In genomic region chr16:14501649-14502360, GRCm38 (mm10) we compare ENCODE assay signal across 30 mouse cellular contexts.
DNase-seq lines count a peak whose midpoint lies in the region; ATAC-seq and TF ChIP-seq lines count a peak whose summit lies in the region.
"Had no signal": no experiment of that assay in that cellular context is flagged by ENCODE, and none has a peak within 500 bp of the region (broad histone marks: within the 10 kb centered on the region; RNA-seq: fewer than 3 reads in every experiment).

No protein-coding gene starts in this region.

- H3K9ac ChIP-seq in forebrain, postnatal 0 days, result no peak overlapping the region
- H3K9ac ChIP-seq in hindbrain, postnatal 0 days (replicated peaks; ENCODE audit: low read length), result no peak overlapping the region
- H3K9ac ChIP-seq in hindbrain, embryonic 12.5 days, result no peak overlapping the region
- H3K9ac ChIP-seq: embryonic facial prominence, embryonic 13.5 days; heart, embryonic 12.5 days; kidney, embryonic 15.5 days; liver, embryonic 14.5 days; midbrain, embryonic 12.5 days; neural tube, embryonic 12.5 days had no signal

- no peaks in the 10 kb centered on the region for H3K9me3 ChIP-seq in forebrain, postnatal 0 days (ENCODE audit: low read length)
- no peaks in the 10 kb centered on the region for H3K9me3 ChIP-seq in forebrain, embryonic 10.5 days
- no peaks in the 10 kb centered on the region for H3K9me3 ChIP-seq in hindbrain, postnatal 0 days (ENCODE audit: low read length)
- H3K9me3 ChIP-seq in hindbrain, embryonic 12.5 days (replicated peaks), result no peaks in the 10 kb centered on the region
- H3K9me3 ChIP-seq: embryonic facial prominence, embryonic 13.5 days; heart, embryonic 12.5 days; kidney, embryonic 15.5 days; midbrain, embryonic 12.5 days; neural tube, embryonic 12.5 days had no signal

- ATAC-seq in forebrain, postnatal 0 days, result peak; percentile 86
- ATAC-seq in hindbrain, postnatal 0 days, result peak; percentile 71
- no peak for ATAC-seq in hindbrain, embryonic 12.5 days (ENCODE audit: low FRiP score)
- ATAC-seq: CD4-positive, CD25-positive, alpha-beta regulatory T cell, adult 4 months had no signal

- TF ChIP-seq POLR2A in testis, adult 2 months (IDR thresholded peaks at IDR 0.05; ENCODE audit: control insufficient read depth, low read depth, low read length), result no peak

- H3K27ac ChIP-seq in forebrain, postnatal 0 days (ENCODE audit: low read depth, low read length), result no peak overlapping the region
- H3K27ac ChIP-seq in forebrain, embryonic 10.5 days, result no peak overlapping the region
- no peak overlapping the region for H3K27ac ChIP-seq in hindbrain, postnatal 0 days
- no peak overlapping the region for H3K27ac ChIP-seq in hindbrain, embryonic 12.5 days
- peak overlapping the region; percentile 22 for H3K27ac ChIP-seq in testis, adult 2 months (ENCODE audit: control insufficient read depth, insufficient read depth, low read depth, low read length)
- H3K27ac ChIP-seq: embryonic facial prominence, embryonic 13.5 days; kidney, embryonic 15.5 days; liver, embryonic 14.5 days; macrophage; midbrain, embryonic 12.5 days; neural tube, embryonic 12.5 days; stomach, postnatal 0 days had no signal

- H3K4me3 ChIP-seq in forebrain, postnatal 0 days (ENCODE audit: low read depth, low read length), result no peak overlapping the region
- no peak overlapping the region for H3K4me3 ChIP-seq in forebrain, embryonic 10.5 days
- no peak overlapping the region for H3K4me3 ChIP-seq in hindbrain, postnatal 0 days (ENCODE audit: low read length)
- H3K4me3 ChIP-seq in hindbrain, embryonic 12.5 days, result no peak overlapping the region
- peak overlapping the region; percentile 72 for H3K4me3 ChIP-seq in testis, adult 2 months (ENCODE audit: control insufficient read depth, low read depth, low read length)
- H3K4me3 ChIP-seq: embryonic facial prominence, embryonic 13.5 days; heart, embryonic 12.5 days; kidney, embryonic 15.5 days; midbrain, embryonic 12.5 days; myocyte; neural tube, embryonic 12.5 days had no signal

- H3K36me3 ChIP-seq in forebrain, postnatal 0 days (ENCODE audit: insufficient read depth), result no peaks in the 10 kb centered on the region
- H3K36me3 ChIP-seq in forebrain, embryonic 10.5 days (replicated peaks), result no peaks in the 10 kb centered on the region
- no peaks in the 10 kb centered on the region for H3K36me3 ChIP-seq in hindbrain, postnatal 0 days (ENCODE audit: insufficient read depth, low read length)
- no peaks in the 10 kb centered on the region for H3K36me3 ChIP-seq in hindbrain, embryonic 12.5 days
- H3K36me3 ChIP-seq in testis, adult 2 months (ENCODE audit: control insufficient read depth, insufficient read depth, low read length), result no peaks in the 10 kb centered on the region
- H3K36me3 ChIP-seq: embryonic facial prominence, embryonic 13.5 days; heart, embryonic 12.5 days; kidney, embryonic 15.5 days; midbrain, embryonic 12.5 days; neural tube, embryonic 12.5 days had no signal

- no peaks in the 10 kb centered on the region for H3K4me1 ChIP-seq in forebrain, postnatal 0 days (ENCODE audit: insufficient read depth)
- H3K4me1 ChIP-seq in forebrain, embryonic 10.5 days, result no peaks in the 10 kb centered on the region
- H3K4me1 ChIP-seq in hindbrain, postnatal 0 days (ENCODE audit: insufficient read depth, low read length), result no peaks in the 10 kb centered on the region
- H3K4me1 ChIP-seq in hindbrain, embryonic 12.5 days, result no peaks in the 10 kb centered on the region
- H3K4me1 ChIP-seq in testis, adult 2 months (ENCODE audit: control insufficient read depth, insufficient read depth, low read length), result peaks cover 3% of the 10 kb centered on the region
- H3K4me1 ChIP-seq: heart, embryonic 12.5 days; kidney, embryonic 15.5 days; midbrain, embryonic 12.5 days; neural tube, embryonic 12.5 days had no signal

- no peaks in the 10 kb centered on the region for H3K27me3 ChIP-seq in forebrain, postnatal 0 days (ENCODE audit: insufficient read depth, low read length)
- no peaks in the 10 kb centered on the region for H3K27me3 ChIP-seq in forebrain, embryonic 10.5 days (ENCODE audit: poor library complexity, severe bottlenecking)
- no peaks in the 10 kb centered on the region for H3K27me3 ChIP-seq in hindbrain, postnatal 0 days (ENCODE audit: insufficient read depth, low read length)
- no peaks in the 10 kb centered on the region for H3K27me3 ChIP-seq in hindbrain, embryonic 12.5 days
- H3K27me3 ChIP-seq in testis, adult 2 months (ENCODE audit: control insufficient read depth, insufficient read depth, low read length), result no peaks in the 10 kb centered on the region
- H3K27me3 ChIP-seq: embryonic facial prominence, embryonic 13.5 days; heart, embryonic 12.5 days; kidney, embryonic 15.5 days; midbrain, embryonic 12.5 days; neural tube, embryonic 12.5 days had no signal

- DNase-seq in forebrain, postnatal 0 days, result peak; percentile 14
- DNase-seq in forebrain, embryonic 10.5 days (ENCODE audit: extremely low spot score, low spot score), result no peak
- peak; percentile 10 for DNase-seq in hindbrain, postnatal 0 days (ENCODE audit: low spot score)
- DNase-seq in testis, postnatal 14 days (ENCODE audit: low spot score), result no peak
- no peak for DNase-seq in spleen, adult 18-20 months
- DNase-seq: adrenal gland, postnatal 25 days; cerebellum, adult 18-20 months; cerebellum, postnatal 10 days; gastrocnemius, postnatal 25 days; heart, adult 18-20 months; heart, postnatal 4 days; kidney, adult 18-20 months; kidney, postnatal 25 days; liver; lung, adult 2 months; lung, postnatal 10 days; right cerebral cortex, adult 18-20 months; thymus, postnatal 4 days had no signal

- H3K4me2 ChIP-seq in forebrain, postnatal 0 days (ENCODE audit: low read depth), result no peak overlapping the region
- no peak overlapping the region for H3K4me2 ChIP-seq in hindbrain, postnatal 0 days (ENCODE audit: low read depth, low read length)
- H3K4me2 ChIP-seq in hindbrain, embryonic 12.5 days (replicated peaks), result no peak overlapping the region
- H3K4me2 ChIP-seq: embryonic facial prominence, embryonic 13.5 days; heart, embryonic 12.5 days; kidney, embryonic 15.5 days; midbrain, embryonic 12.5 days; neural tube, embryonic 12.5 days had no signal

- no peak for TF ChIP-seq CTCF in forebrain, postnatal 0 days (IDR thresholded peaks at IDR 0.05; ENCODE audit: low read depth)
- no peak for TF ChIP-seq CTCF in hindbrain, postnatal 0 days (IDR thresholded peaks at IDR 0.05; ENCODE audit: low read depth)
- TF ChIP-seq CTCF in testis, adult 2 months (IDR thresholded peaks at IDR 0.05; ENCODE audit: control insufficient read depth, insufficient read depth, insufficient replicate concordance, low read depth, low read length), result no peak

- 75% methylated on average over 8 of the region's 8 CpGs for WGBS in forebrain, postnatal 0 days
- WGBS in forebrain, embryonic 10.5 days, result 89% methylated on average over 8 of the region's 8 CpGs
- WGBS in hindbrain, postnatal 0 days, result 68% methylated on average over 8 of the region's 8 CpGs
- 81% methylated on average over 8 of the region's 8 CpGs for WGBS in hindbrain, embryonic 12.5 days

Comparison
In these comparisons a context has a peak if more than half of its experiments do, and no peak if none do; other contexts are left out.
1. DNase-seq: peak in forebrain, postnatal 0 days (single experiment) and hindbrain, postnatal 0 days (single experiment); none in forebrain, embryonic 10.5 days (single experiment), testis, postnatal 14 days (single experiment) and spleen, adult 18-20 months (0 of 2).